Mouse (Mus musculus) heart, adult 8-10 months (tissue): Measurements from ENCODE around the gene Itgad. TPM values are rescaled to one million over a fixed set of nuclear protein-coding genes. Genes with fewer than 3 reads are reported as not detected.
"Not testable (repeated sequence)": the region's sequence is repeated elsewhere in the genome, so short reads cannot be mapped to it uniquely, and the experiment has no call there.

ENCODE experiments used
- DNase-seq: peaks from one replicate; pipeline ENCODE4 v3.0.0; 2022; ENCODE audit warnings: low spot score
- total RNA-seq, 4 experiments: library from RNA; stranded (reverse); gene quantifications; 2 replicates each; pipeline ENCODE4 v1.2.4; 2022

The Itgad gene
- total RNA-seq = under 1 TPM in 1 of 4 experiments, not detected in 3; 0.09 TPM

- no peak for DNase-seq
Measured at GRCm38 (mm10) chr7:128154076-128154475, at the start of gene Itgad. Gene Itgad (plus strand): TSS chr7:128154376.

GRCm38 (mm10) chr7:128105246-128105645, 48.9 kb upstream of the Itgad start:
- no peak for DNase-seq

GRCm38 (mm10) chr7:128107462-128107861, 46.7 kb upstream of the Itgad start:
- no peak for DNase-seq

GRCm38 (mm10) chr7:128110314-128110713, 43.9 kb upstream of the Itgad start:
- DNase-seq = no peak

- DNase-seq = no peak
Measured at GRCm38 (mm10) chr7:128112131-128112530, 42.0 kb upstream of the Itgad start.

- no peak for DNase-seq
Measured at GRCm38 (mm10) chr7:128114371-128115105, 39.6 kb upstream of the Itgad start.

GRCm38 (mm10) chr7:128115211-128115958, 38.8 kb upstream of the Itgad start:
- DNase-seq = no peak

- no peak for DNase-seq
Measured at GRCm38 (mm10) chr7:128116396-128116795, 37.8 kb upstream of the Itgad start.

GRCm38 (mm10) chr7:128119726-128120490, 34.3 kb upstream of the Itgad start:
- no peak for DNase-seq

GRCm38 (mm10) chr7:128128741-128129720, 25.1 kb upstream of the Itgad start, which contains the start of gene Itgax:
Gene Itgax (plus strand): TSS chr7:128129547.
- DNase-seq = no peak

GRCm38 (mm10) chr7:128132148-128132547, 22.0 kb upstream of the Itgad start:
- no peak for DNase-seq

- no peak for DNase-seq
Measured at GRCm38 (mm10) chr7:128133596-128133995, 20.6 kb upstream of the Itgad start.

GRCm38 (mm10) chr7:128136927-128137326, 17.2 kb upstream of the Itgad start:
- no peak for DNase-seq

GRCm38 (mm10) chr7:128139611-128140010, 14.6 kb upstream of the Itgad start:
- DNase-seq = no peak

- no peak for DNase-seq
Measured at GRCm38 (mm10) chr7:128150970-128151369, 3.2 kb upstream of the Itgad start.

GRCm38 (mm10) chr7:128154924-128155323, 748 bp downstream of the Itgad start:
- DNase-seq = no peak

GRCm38 (mm10) chr7:128158688-128159354, 4.6 kb downstream of the Itgad start:
- not testable (repeated sequence) for DNase-seq

GRCm38 (mm10) chr7:128164001-128164400, 9.8 kb downstream of the Itgad start:
- no peak for DNase-seq

- DNase-seq = no peak
Measured at GRCm38 (mm10) chr7:128166391-128166790, 12.2 kb downstream of the Itgad start.

GRCm38 (mm10) chr7:128169996-128170395, 15.8 kb downstream of the Itgad start:
- no peak for DNase-seq
